Mouse (Mus musculus): ENCODE data around the gene Slc27a3.
"Not testable (repeated sequence)": the region's sequence is repeated elsewhere in the genome, so short reads cannot be mapped to it uniquely, and the experiment has no call there.

Slc27a3 gene

DNA sequence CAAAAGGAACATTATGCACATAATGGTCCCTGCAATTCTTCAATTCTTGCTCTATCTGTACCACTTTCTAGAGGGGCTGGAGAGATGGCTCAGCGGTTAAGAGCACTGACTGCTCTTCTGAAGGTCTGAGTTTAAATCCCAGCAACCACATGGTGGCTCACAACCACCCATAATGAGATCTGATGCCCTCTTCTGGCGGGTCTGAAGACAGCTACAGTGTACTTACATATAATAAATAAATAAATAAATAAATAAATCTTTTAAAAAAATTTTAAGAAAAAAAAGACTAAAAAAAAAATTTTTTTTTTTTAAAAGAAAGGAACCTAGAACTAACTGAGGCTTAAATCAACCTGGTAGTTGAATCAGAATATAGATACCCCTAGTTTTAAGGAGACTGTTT is 46.9 kb downstream of the Slc27a3 start:
- not testable (repeated sequence) for DNase-seq (ENCODE audit: low spot score in 2 of 2)

DNA sequence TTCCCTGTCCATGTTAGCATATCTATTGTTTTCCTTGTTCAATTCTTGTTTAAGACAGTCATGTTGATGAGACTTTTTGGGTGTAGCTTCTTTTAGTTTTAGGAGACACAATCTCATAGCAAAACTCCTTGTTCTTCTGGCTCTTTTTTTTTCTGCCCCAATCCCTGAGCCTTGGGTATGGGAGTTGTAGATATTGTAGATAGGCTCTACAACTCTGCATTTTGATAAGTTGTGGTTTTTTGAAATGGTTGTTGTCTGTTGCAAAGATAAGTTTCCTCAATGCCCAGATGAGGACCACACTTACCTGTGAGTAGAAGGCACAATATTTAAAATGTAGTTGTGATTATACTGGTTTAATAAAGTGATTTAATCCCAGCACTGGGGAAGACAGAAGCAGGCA is 49.6 kb downstream of the Slc27a3 start:
- no peak for DNase-seq (ENCODE audit: low spot score in 2 of 2)

DNA sequence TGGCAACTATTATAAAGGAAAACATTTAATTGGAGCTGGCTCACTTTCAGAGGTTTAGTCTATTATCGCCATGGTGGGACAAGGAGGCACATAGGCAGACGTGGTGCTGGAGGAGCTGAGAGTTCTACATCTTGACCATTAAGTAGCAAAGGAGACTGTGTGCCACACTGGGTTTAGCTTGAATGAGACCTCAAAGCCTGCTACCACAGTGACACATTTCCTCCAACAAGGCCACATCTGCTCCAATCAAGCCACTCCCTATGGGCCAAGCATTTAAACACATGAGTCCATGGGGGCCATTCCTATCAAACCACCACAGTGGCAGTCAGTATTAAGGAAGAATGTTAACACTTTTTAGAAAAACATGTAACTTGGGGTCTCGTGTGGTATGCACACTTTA is 51.5 kb downstream of the Slc27a3 start:
- DNase-seq (ENCODE audit: low spot score in 2 of 2): no peak

DNA sequence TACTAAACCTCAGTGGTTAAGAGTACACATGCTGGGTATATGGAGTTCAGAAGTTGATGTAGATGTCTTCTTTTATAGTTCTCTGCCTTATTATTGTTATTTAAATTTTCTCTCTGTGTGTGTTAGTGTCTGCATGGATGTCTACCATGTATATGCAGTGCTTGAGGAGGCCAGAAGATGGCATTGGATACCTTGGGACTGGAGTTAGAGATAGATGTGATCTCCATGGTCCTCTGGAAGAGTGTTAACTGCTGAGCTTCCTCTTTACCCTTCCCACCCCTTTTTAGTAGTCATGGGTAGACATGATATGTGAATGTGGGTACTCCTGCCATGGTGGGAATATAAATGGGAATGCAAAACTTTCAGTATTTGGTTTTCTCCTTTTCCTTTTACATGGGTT is 54.2 kb downstream of the Slc27a3 start:
- DNase-seq (ENCODE audit: low spot score in 2 of 2): no peak

All from right cerebral cortex, postnatal 36 days (tissue).